Mouse (Mus musculus): ENCODE data around the gene Taf8. TPM values are rescaled to one million over a fixed set of nuclear protein-coding genes. Genes with fewer than 3 reads are reported as not detected.

Gene Taf8
- polyA plus RNA-seq, 1 experiment from 2014 or later: 16.2 TPM

DNA sequence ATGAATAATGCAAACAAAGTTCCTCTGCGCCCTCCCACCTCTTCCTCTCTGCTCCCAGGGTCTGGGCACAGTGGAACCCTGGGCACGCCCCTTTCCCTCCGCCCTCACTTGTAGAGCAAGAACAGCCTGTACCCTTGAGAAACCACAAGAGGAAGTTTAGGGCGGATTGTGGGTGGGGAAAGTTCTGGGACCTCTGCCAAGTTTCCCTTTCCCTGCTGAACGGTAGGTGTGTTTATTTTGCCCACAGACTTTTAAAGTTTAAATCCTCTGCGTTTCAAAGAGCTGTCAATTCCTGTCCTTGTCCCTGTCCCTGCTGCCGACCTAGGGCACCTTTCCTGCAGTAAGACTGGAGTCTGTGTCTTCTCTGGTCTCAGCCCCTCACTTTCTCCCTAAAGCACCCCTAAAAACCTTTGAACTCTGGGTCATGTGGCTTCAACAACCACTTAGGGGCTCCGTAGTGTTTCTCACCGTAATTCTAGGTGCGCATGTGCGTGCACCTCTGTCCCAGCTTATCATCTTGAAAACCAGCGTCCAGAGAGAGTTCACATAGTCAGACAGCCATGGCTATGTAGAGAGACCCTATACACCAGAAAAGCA is 6.0 kb upstream of the Taf8 start:
- ATAC-seq (ENCODE audit: insufficient number of reproducible peaks, insufficient read depth, low FRiP score, low read depth): peak; percentile 80
- Histone ChIP-seq H3K9ac (ENCODE audit: low read length) (peak overlapping the region; percentile 60), H3K9me3 (ENCODE audit: control insufficient read depth, low read length) (no peaks in the 10 kb centered on the region), H3K4me3 (ENCODE audit: control insufficient read depth in 1 of 2, insufficient read depth in 1 of 2, low read depth in 1 of 2, low read length in 2 of 2) (peak overlapping the region; percentile 25 to 31; a peak in 3 of 4 replicates), H3K36me3 (ENCODE audit: control insufficient read depth, insufficient read depth, low read length) (no peaks in the 10 kb centered on the region), H3K27me3 (ENCODE audit: control insufficient read depth, insufficient read depth, low read length) (no peaks in the 10 kb centered on the region), H3K4me1 (ENCODE audit: control insufficient read depth in 2 of 2, insufficient read depth in 2 of 2, low read length in 2 of 2) (peaks cover 32 to 40% of the 10 kb centered on the region in 2 experiments), H3K27ac (replicated peaks in 1 of 2; ENCODE audit: control insufficient read depth in 1 of 2, insufficient read depth in 1 of 2, low read depth in 2 of 2, low read length in 2 of 2) (peak overlapping the region; percentile 88 to 92), H3K4me2 (ENCODE audit: low read length) (peak overlapping the region; percentile 63)
- 6% methylated on average over 12 of the region's 12 CpGs for WGBS

DNA sequence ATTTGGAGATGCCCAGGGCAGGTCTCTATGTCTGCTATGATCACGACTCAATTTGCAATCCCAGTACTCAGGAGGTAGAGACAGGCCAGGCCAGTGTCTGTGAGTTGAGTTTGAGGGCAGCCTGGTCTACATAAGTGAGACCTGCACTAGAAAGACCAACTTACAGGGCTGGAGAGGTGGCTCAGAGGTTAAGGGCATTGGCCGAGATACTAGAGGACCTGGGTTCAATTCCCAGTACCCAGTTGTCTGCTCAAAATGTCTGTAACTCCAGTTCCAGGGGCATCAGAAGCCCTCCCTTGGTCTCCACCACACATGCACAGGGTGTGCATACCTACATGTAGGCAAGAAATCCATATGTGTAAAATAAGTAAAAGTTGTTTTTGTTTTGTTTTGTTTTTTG is 5.4 kb upstream of the Taf8 start:
- Histone ChIP-seq H3K9ac (ENCODE audit: low read length) (peak overlapping the region; percentile 60; the same call in 1 of the 2 replicates), H3K4me1 (ENCODE audit: control insufficient read depth in 2 of 2, insufficient read depth in 2 of 2, low read length in 2 of 2) (peaks cover 30 to 36% of the 10 kb centered on the region in 2 experiments), H3K4me2 (ENCODE audit: low read length) (peak overlapping the region; percentile 63), H3K4me3 (ENCODE audit: control insufficient read depth in 1 of 2, insufficient read depth in 1 of 2, low read depth in 1 of 2, low read length in 2 of 2) (no peak overlapping the region), H3K27me3 (ENCODE audit: control insufficient read depth, insufficient read depth, low read length) (no peaks in the 10 kb centered on the region), H3K36me3 (ENCODE audit: control insufficient read depth, insufficient read depth, low read length) (no peaks in the 10 kb centered on the region), H3K27ac (replicated peaks in 1 of 2; ENCODE audit: control insufficient read depth in 1 of 2, insufficient read depth in 1 of 2, low read depth in 2 of 2, low read length in 2 of 2) (peak overlapping the region; percentile 88 to 92), H3K9me3 (ENCODE audit: control insufficient read depth, low read length) (no peaks in the 10 kb centered on the region)
- whole genome bisulfite sequencing: 84% methylated on average over 2 of the region's 2 CpGs
- ATAC-seq (ENCODE audit: insufficient number of reproducible peaks, insufficient read depth, low FRiP score, low read depth): no peak

GRCm38 (mm10) chr17:47506697-47507096 is 4.6 kb upstream of the Taf8 start:
- ATAC-seq (ENCODE audit: insufficient number of reproducible peaks, insufficient read depth, low FRiP score, low read depth): no peak
- H3K4me1 ChIP-seq (ENCODE audit: control insufficient read depth in 2 of 2, insufficient read depth in 2 of 2, low read length in 2 of 2): peaks cover 27 to 35% of the 10 kb centered on the region in 2 experiments
- H3K4me2 ChIP-seq (ENCODE audit: low read length): no peak overlapping the region
- H3K27me3 ChIP-seq (ENCODE audit: control insufficient read depth, insufficient read depth, low read length): no peaks in the 10 kb centered on the region
- no peak overlapping the region for H3K9ac ChIP-seq (ENCODE audit: low read length)
- H3K4me3 ChIP-seq (ENCODE audit: control insufficient read depth in 1 of 2, insufficient read depth in 1 of 2, low read depth in 1 of 2, low read length in 2 of 2): no peak overlapping the region
- H3K36me3 ChIP-seq (ENCODE audit: control insufficient read depth, insufficient read depth, low read length): no peaks in the 10 kb centered on the region
- no peaks in the 10 kb centered on the region for H3K9me3 ChIP-seq (ENCODE audit: control insufficient read depth, low read length)
- no peak overlapping the region for H3K27ac ChIP-seq (replicated peaks in 1 of 2; ENCODE audit: control insufficient read depth in 1 of 2, insufficient read depth in 1 of 2, low read depth in 2 of 2, low read length in 2 of 2)
- WGBS: 80% methylated on average over 4 of the region's 4 CpGs

- no peaks in the 10 kb centered on the region for H3K9me3 ChIP-seq (ENCODE audit: control insufficient read depth, low read length)
- no peaks in the 10 kb centered on the region for H3K27me3 ChIP-seq (ENCODE audit: control insufficient read depth, insufficient read depth, low read length)
- 93% methylated on average over 1 of the region's 1 CpGs for WGBS
- no peak overlapping the region for H3K9ac ChIP-seq (ENCODE audit: low read length)
- H3K36me3 ChIP-seq (ENCODE audit: control insufficient read depth, insufficient read depth, low read length): peaks cover under 1% of the 10 kb centered on the region; the same call in 1 of the 2 replicates
- H3K4me3 ChIP-seq (ENCODE audit: control insufficient read depth in 1 of 2, insufficient read depth in 1 of 2, low read depth in 1 of 2, low read length in 2 of 2): no peak overlapping the region
- no peak overlapping the region for H3K27ac ChIP-seq (replicated peaks in 1 of 2; ENCODE audit: control insufficient read depth in 1 of 2, insufficient read depth in 1 of 2, low read depth in 2 of 2, low read length in 2 of 2)
- peaks cover 26 to 37% of the 10 kb centered on the region in 2 experiments for H3K4me1 ChIP-seq (ENCODE audit: control insufficient read depth in 2 of 2, insufficient read depth in 2 of 2, low read length in 2 of 2)
- ATAC-seq (ENCODE audit: insufficient number of reproducible peaks, insufficient read depth, low FRiP score, low read depth): no peak
- peak overlapping the region; percentile 89 for H3K4me2 ChIP-seq (ENCODE audit: low read length)
These were observed 4.0 kb upstream of the Taf8 start for GRCm38 (mm10) chr17:47506042-47506441.

- WGBS: 76% methylated on average over 2 of the region's 2 CpGs
- H3K27me3 ChIP-seq (ENCODE audit: control insufficient read depth, insufficient read depth, low read length): no peaks in the 10 kb centered on the region
- peak overlapping the region in 1 of 2 experiments; percentile 53; a peak in 1 of 4 replicates for H3K27ac ChIP-seq (replicated peaks in 1 of 2; ENCODE audit: control insufficient read depth in 1 of 2, insufficient read depth in 1 of 2, low read depth in 2 of 2, low read length in 2 of 2)
- H3K36me3 ChIP-seq (ENCODE audit: control insufficient read depth, insufficient read depth, low read length): peaks cover 5% of the 10 kb centered on the region
- peak overlapping the region; percentile 89 for H3K4me2 ChIP-seq (ENCODE audit: low read length)
- ATAC-seq (ENCODE audit: insufficient number of reproducible peaks, insufficient read depth, low FRiP score, low read depth): no peak
- H3K9ac ChIP-seq (ENCODE audit: low read length): peak overlapping the region; percentile 81
- H3K4me3 ChIP-seq (ENCODE audit: control insufficient read depth in 1 of 2, insufficient read depth in 1 of 2, low read depth in 1 of 2, low read length in 2 of 2): peak overlapping the region; percentile 43 to 53
- H3K4me1 ChIP-seq (ENCODE audit: control insufficient read depth in 2 of 2, insufficient read depth in 2 of 2, low read length in 2 of 2): peaks cover 27 to 39% of the 10 kb centered on the region in 2 experiments
- no peaks in the 10 kb centered on the region for H3K9me3 ChIP-seq (ENCODE audit: control insufficient read depth, low read length)
These were observed 3.5 kb upstream of the Taf8 start for GRCm38 (mm10) chr17:47505566-47505965.

DNA sequence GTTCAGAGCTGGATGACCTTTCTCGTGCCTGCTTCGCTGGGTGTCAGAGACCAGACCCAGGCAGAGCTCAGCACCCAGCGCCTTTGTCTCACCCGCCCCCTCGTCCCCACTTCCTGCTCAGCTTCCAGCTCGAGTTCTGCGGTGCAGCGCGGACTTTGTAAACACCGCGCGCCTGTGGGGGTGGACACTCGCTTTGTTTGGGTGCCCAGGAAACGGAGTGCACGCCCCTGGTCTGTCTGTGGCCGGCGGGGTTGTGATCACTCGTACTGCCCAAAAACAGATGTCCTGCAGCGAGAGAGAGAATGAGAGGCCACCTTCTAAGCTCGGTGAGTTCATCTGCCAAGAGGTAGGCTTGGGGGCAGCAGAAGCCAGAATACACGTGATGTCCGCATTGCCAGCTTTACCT is 2.9 kb upstream of the Taf8 start, which contains the start of gene Ccnd3:
Ccnd3 (plus strand) TSS at position 111 of the 406 bp plus-strand sequence.
- peak within 1 kb of the TSS; percentile 81 for H3K9ac ChIP-seq (ENCODE audit: low read length)
- peak within 1 kb of the TSS; percentile 43 to 53 for H3K4me3 ChIP-seq (ENCODE audit: control insufficient read depth in 1 of 2, insufficient read depth in 1 of 2, low read depth in 1 of 2, low read length in 2 of 2)
- H3K4me2 ChIP-seq (ENCODE audit: low read length): peak within 1 kb of the TSS; percentile 89
- H3K27me3 ChIP-seq (ENCODE audit: control insufficient read depth, insufficient read depth, low read length): no peaks in the 10 kb centered on the region
- peak; percentile 7; the same call in 1 of the 2 replicates for ATAC-seq (ENCODE audit: insufficient number of reproducible peaks, insufficient read depth, low FRiP score, low read depth)
- peaks cover 12% of the 10 kb centered on the region for H3K36me3 ChIP-seq (ENCODE audit: control insufficient read depth, insufficient read depth, low read length)
- 1% methylated on average over 22 of the region's 22 CpGs for WGBS
- H3K9me3 ChIP-seq (ENCODE audit: control insufficient read depth, low read length): no peaks in the 10 kb centered on the region
- peak within 1 kb of the TSS; percentile 4 to 53; a peak in 3 of 4 replicates for H3K27ac ChIP-seq (replicated peaks in 1 of 2; ENCODE audit: control insufficient read depth in 1 of 2, insufficient read depth in 1 of 2, low read depth in 2 of 2, low read length in 2 of 2)
- H3K4me1 ChIP-seq (ENCODE audit: control insufficient read depth in 2 of 2, insufficient read depth in 2 of 2, low read length in 2 of 2): peaks cover 27 to 39% of the 10 kb centered on the region in 2 experiments

DNA sequence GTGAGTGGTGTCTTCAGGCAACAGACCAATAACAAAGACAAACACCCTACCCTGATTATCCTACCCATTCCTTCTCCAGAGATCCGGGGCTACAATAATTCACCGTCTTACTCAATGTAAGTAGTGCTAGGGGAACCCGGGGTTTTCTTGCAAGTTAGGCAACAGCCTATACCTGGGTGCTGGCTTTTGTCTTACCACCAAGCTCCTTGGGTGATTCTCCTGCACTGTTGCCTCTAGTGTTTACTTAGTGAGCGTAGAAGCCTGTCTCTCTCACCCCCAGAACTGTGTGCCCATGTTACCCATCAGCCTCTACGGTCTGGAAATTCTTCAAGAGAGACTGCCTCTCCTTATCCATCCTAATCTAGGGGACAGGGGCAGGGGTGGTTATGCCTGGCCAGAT is 2.1 kb upstream of the Taf8 start:
- no peak for ATAC-seq (ENCODE audit: insufficient number of reproducible peaks, insufficient read depth, low FRiP score, low read depth)
- no peaks in the 10 kb centered on the region for H3K27me3 ChIP-seq (ENCODE audit: control insufficient read depth, insufficient read depth, low read length)
- H3K27ac ChIP-seq (replicated peaks in 1 of 2; ENCODE audit: control insufficient read depth in 1 of 2, insufficient read depth in 1 of 2, low read depth in 2 of 2, low read length in 2 of 2): no peak overlapping the region
- H3K4me1 ChIP-seq (ENCODE audit: control insufficient read depth in 2 of 2, insufficient read depth in 2 of 2, low read length in 2 of 2): peaks cover 27 to 37% of the 10 kb centered on the region in 2 experiments
- H3K36me3 ChIP-seq (ENCODE audit: control insufficient read depth, insufficient read depth, low read length): peaks cover 19% of the 10 kb centered on the region
- peak overlapping the region; percentile 43 to 53 for H3K4me3 ChIP-seq (ENCODE audit: control insufficient read depth in 1 of 2, insufficient read depth in 1 of 2, low read depth in 1 of 2, low read length in 2 of 2)
- H3K4me2 ChIP-seq (ENCODE audit: low read length): peak overlapping the region; percentile 89
- peak overlapping the region; percentile 81 for H3K9ac ChIP-seq (ENCODE audit: low read length)
- 66% methylated on average over 5 of the region's 5 CpGs for WGBS
- no peaks in the 10 kb centered on the region for H3K9me3 ChIP-seq (ENCODE audit: control insufficient read depth, low read length)
